Mouse (Mus musculus) cerebellum, adult 8-10 months (tissue): ENCODE measurements at regions not wholly inside any gene's neighbourhood (a gene's known extent, or its start where the extent isn't known, plus 50 kb on each side); places are given as distances from the start of the nearest gene placed in this dataset.
A peak's percentile ranks its signal among the peaks of the same experiment; 100 is the strongest.
"Not testable (repeated sequence)": the region's sequence is repeated elsewhere in the genome, so short reads cannot be mapped to it uniquely, and the experiment has no call there.

ENCODE experiments used
- DNase-seq: peaks from one replicate; pipeline ENCODE4 v3.0.0; 2022

- no peak for DNase-seq
These were observed 178.4 kb downstream of the Tmx1 start for GRCm38 (mm10) chr12:70631281-70631680.

- DNase-seq = peak; percentile 61
These were observed 180.3 kb downstream of the Tmx1 start for GRCm38 (mm10) chr12:70633194-70633593.

- DNase-seq = no peak
These were observed 180.9 kb downstream of the Tmx1 start for GRCm38 (mm10) chr12:70633622-70634365.

- no peak for DNase-seq
These were observed 183.1 kb downstream of the Tmx1 start for GRCm38 (mm10) chr12:70635997-70636396.

- no peak for DNase-seq
These were observed 185.1 kb upstream of the Frmd6 start for GRCm38 (mm10) chr12:70640186-70640585.

- DNase-seq = no peak
These were observed 180.4 kb upstream of the Frmd6 start for GRCm38 (mm10) chr12:70644910-70645309.

GRCm38 (mm10) chr12:70645407-70645806, 179.9 kb upstream of the Frmd6 start:
- no peak for DNase-seq

- no peak for DNase-seq
These were observed 177.8 kb upstream of the Frmd6 start for GRCm38 (mm10) chr12:70647516-70647915.

GRCm38 (mm10) chr12:70648179-70648811, 177.0 kb upstream of the Frmd6 start:
- DNase-seq = no peak

GRCm38 (mm10) chr12:70648812-70649188, 176.5 kb upstream of the Frmd6 start:
- no peak for DNase-seq

GRCm38 (mm10) chr12:70649691-70650090, 175.6 kb upstream of the Frmd6 start:
- DNase-seq = no peak

GRCm38 (mm10) chr12:70650470-70650869, 174.8 kb upstream of the Frmd6 start:
- DNase-seq = no peak

GRCm38 (mm10) chr12:70652751-70653150, 172.6 kb upstream of the Frmd6 start:
- no peak for DNase-seq

GRCm38 (mm10) chr12:70653971-70654370, 171.3 kb upstream of the Frmd6 start:
- no peak for DNase-seq

- no peak for DNase-seq
These were observed 170.8 kb upstream of the Frmd6 start for GRCm38 (mm10) chr12:70654546-70654945.

GRCm38 (mm10) chr12:70655411-70655811, 169.9 kb upstream of the Frmd6 start:
- DNase-seq = no peak

GRCm38 (mm10) chr12:70655900-70656544, 169.3 kb upstream of the Frmd6 start:
- no peak for DNase-seq

- no peak for DNase-seq
These were observed 168.4 kb upstream of the Frmd6 start for GRCm38 (mm10) chr12:70656805-70657492.

- DNase-seq = no peak
These were observed 167.9 kb upstream of the Frmd6 start for GRCm38 (mm10) chr12:70657493-70657810.

- no peak for DNase-seq
These were observed 167.2 kb upstream of the Frmd6 start for GRCm38 (mm10) chr12:70658106-70658505.

GRCm38 (mm10) chr12:70660388-70660787, 164.9 kb upstream of the Frmd6 start:
- DNase-seq = no peak

- DNase-seq = not testable (repeated sequence)
These were observed 157.2 kb upstream of the Frmd6 start for GRCm38 (mm10) chr12:70668158-70668557.

- DNase-seq = no peak
These were observed 153.2 kb upstream of the Frmd6 start for GRCm38 (mm10) chr12:70672115-70672514.

GRCm38 (mm10) chr12:70673188-70673587, 152.1 kb upstream of the Frmd6 start:
- no peak for DNase-seq
